Mouse (Mus musculus): ENCODE measurements at regions not wholly inside any gene's neighbourhood (a gene's known extent, or its start where the extent isn't known, plus 50 kb on each side); places are given as distances from the start of the nearest gene placed in this dataset.

DNA sequence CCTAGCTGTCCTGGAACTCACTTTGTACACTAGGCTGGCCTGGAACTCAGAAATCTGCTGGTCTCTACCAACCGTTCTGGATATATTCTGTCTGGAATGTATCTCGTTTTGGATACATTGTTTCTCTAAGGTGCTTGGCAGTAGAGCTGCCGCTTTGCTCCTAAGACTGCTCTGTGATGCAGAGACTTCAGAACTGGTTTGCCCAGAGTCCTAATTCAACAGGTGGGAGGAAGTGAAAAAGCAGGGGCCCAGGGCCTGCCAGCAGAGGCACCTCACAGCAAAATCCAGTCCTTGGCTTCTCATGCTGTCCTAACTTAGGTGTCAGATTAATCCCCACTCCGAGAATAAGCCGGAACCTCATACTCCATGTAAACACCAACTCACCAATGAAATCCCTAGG, 67.3 kb upstream of the Rreb1 start:
- Histone ChIP-seq H3K9ac (replicated peaks) (no peak overlapping the region), H3K36me3 (replicated peaks; ENCODE audit: insufficient read depth, low read length) (no peaks in the 10 kb centered on the region), H3K27me3 (ENCODE audit: insufficient read depth, low read length) (no peaks in the 10 kb centered on the region), H3K4me3 (ENCODE audit: low read depth, low read length) (no peak overlapping the region), H3K4me1 (ENCODE audit: insufficient read depth) (no peaks in the 10 kb centered on the region; the same call in 1 of the 2 replicates), H3K27ac (ENCODE audit: low read depth) (no peak overlapping the region), H3K4me2 (ENCODE audit: low read depth, low read length) (no peak overlapping the region), H3K9me3 (ENCODE audit: low read length) (no peaks in the 10 kb centered on the region)
- no peak for TF ChIP-seq EP300 (IDR thresholded peaks at IDR 0.05; ENCODE audit: low read depth)
- DNase-seq = no peak
- no peak for ATAC-seq
- 74% methylated on average over 5 of the region's 5 CpGs for WGBS (ENCODE audit: insufficient replicate concordance)

DNA sequence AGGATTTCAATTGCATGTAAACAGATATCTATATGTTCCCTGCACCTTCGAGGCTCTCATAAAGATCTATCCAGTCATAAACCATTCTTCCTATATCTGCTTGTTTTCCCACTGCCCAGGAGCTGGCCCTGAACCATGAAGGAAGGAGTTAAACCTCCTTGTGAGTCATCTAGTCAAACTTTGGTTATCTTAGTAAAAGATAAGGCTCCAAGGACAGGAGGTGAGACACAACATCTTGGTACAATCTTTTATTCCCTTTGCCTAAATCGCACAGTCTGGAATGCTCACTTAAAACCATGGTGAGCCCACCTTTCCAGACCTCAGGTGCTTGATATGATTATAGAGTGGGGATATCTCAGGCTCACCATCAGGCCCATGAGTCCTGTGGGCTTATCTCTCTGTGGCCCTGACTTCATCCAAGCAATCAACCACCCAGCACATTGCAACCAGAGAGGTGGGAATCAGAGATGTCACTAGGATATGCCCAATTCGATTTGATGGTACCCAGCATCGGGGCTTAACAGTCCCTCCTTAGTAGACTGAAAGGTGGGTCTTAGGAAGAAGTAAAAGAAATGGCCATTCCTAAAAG, 65.2 kb upstream of the Rreb1 start:
- Histone ChIP-seq H3K4me3 (ENCODE audit: low read depth, low read length) (no peak overlapping the region), H3K4me2 (ENCODE audit: low read depth, low read length) (no peak overlapping the region), H3K9ac (replicated peaks) (no peak overlapping the region), H3K27me3 (ENCODE audit: insufficient read depth, low read length) (no peaks in the 10 kb centered on the region), H3K9me3 (ENCODE audit: low read length) (no peaks in the 10 kb centered on the region), H3K27ac (ENCODE audit: low read depth) (no peak overlapping the region), H3K4me1 (ENCODE audit: insufficient read depth) (peaks cover 8% of the 10 kb centered on the region; the same call in 1 of the 2 replicates), H3K36me3 (replicated peaks; ENCODE audit: insufficient read depth, low read length) (no peaks in the 10 kb centered on the region)
- WGBS (ENCODE audit: insufficient replicate concordance) = 57% methylated on average over 4 of the region's 4 CpGs
- TF ChIP-seq EP300 (IDR thresholded peaks at IDR 0.05; ENCODE audit: low read depth) = no peak
- no peak for TF ChIP-seq CTCF (IDR thresholded peaks at IDR 0.05; ENCODE audit: low read depth)
- DNase-seq = no peak
- ATAC-seq = no peak

DNA sequence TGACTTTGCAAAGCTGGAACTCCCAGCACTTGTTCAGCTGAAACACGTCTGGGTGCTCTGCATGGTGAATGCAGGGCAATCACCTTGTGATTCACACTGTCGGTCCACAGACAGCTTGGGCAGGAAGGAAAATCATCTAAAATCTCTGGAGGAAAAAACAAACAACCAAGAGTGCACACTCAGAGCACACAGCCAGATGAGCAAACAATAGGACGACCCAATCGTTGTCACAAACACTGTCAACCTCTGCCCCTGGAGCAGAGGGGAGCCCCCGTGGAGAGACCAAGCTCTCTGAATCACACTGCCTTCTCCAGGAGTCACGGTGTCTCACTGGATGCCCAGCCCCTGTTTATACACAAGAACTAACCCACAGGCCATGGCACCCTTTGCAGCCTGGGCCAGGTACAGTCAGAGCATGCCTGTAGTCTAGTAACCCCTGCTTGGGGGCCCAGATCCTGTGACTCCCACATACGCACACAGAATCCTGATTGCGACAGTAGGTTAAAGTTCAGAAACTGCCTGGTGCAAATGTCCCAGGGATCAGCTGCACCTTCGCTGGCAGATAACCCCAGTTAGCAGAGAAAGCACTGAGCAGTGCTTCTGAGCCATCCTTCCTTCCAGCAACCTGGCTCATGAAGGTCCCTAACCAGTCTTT, 63.0 kb upstream of the Rreb1 start:
- H3K4me3 ChIP-seq (ENCODE audit: low read depth, low read length) = no peak overlapping the region
- no peak overlapping the region for H3K4me2 ChIP-seq (ENCODE audit: low read depth, low read length)
- peak; percentile 20; the same call in 1 of the 2 replicates for TF ChIP-seq EP300 (IDR thresholded peaks at IDR 0.05; ENCODE audit: low read depth)
- no peak for TF ChIP-seq CTCF (IDR thresholded peaks at IDR 0.05; ENCODE audit: low read depth)
- 0 out of 2 replicates have a peak overlapping the region, but pooled peaks have one; percentile 33 for H3K9ac ChIP-seq (replicated peaks)
- peak overlapping the region; percentile 92 for H3K27ac ChIP-seq (ENCODE audit: low read depth)
- ATAC-seq (peak; percentile 92), DNase-seq (peak; percentile 63)
- WGBS (ENCODE audit: insufficient replicate concordance) = 42% methylated on average over 9 of the region's 9 CpGs
- peaks cover 8% of the 10 kb centered on the region; the same call in 1 of the 2 replicates for H3K4me1 ChIP-seq (ENCODE audit: insufficient read depth)
- H3K9me3 ChIP-seq (ENCODE audit: low read length) = no peaks in the 10 kb centered on the region
- no peaks in the 10 kb centered on the region for H3K36me3 ChIP-seq (replicated peaks; ENCODE audit: insufficient read depth, low read length)
- H3K27me3 ChIP-seq (ENCODE audit: insufficient read depth, low read length) = no peaks in the 10 kb centered on the region

DNA sequence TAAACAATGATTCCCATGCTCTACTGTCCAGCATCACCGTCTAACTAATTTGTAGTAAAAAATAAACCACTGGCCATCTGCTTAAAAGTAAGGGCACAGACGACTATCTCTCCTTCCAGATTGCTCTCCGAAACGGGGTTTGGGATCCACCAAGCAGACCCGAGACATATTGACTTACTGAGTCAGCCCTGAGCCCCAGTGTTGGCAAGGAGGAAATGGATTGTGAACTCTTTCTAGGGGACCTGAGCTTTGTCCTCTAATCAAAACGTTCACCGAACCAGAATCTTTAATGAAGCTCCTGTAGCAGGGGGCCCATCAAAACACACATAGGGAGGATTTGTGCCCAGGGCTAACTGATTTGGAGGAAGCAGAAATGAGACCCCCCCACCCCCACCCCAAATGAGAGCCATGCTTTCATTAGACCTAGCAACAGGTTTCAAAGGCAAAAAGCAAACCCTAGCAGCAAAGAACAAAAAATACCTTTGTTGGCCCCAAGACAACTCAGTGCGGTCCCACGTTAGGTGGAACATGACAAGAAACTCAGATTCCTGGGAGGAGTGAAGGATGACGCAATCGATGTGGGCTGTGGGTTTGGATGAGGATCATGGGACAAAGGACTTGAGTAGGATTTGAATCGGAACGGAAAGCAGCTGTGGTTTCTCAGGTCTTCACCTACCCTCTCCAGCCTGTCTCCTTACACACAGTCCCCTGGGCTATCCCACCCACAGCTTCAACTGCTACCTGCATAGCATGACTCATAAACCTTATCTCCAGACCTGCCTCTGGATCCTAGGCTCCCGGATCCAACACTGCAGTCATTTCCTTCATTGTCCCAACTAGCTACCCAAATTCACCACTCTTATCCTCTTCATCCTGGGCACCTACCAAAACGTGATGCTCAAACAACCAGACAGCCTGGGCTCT, 62.2 kb upstream of the Rreb1 start:
- DNase-seq (no peak), ATAC-seq (0 out of 2 replicates have a peak, but pooled peaks have one; percentile 26)
- Histone ChIP-seq H3K36me3 (replicated peaks; ENCODE audit: insufficient read depth, low read length) (no peaks in the 10 kb centered on the region), H3K4me2 (ENCODE audit: low read depth, low read length) (no peak overlapping the region), H3K4me3 (ENCODE audit: low read depth, low read length) (no peak overlapping the region), H3K27me3 (ENCODE audit: insufficient read depth, low read length) (no peaks in the 10 kb centered on the region), H3K9me3 (ENCODE audit: low read length) (no peaks in the 10 kb centered on the region), H3K27ac (ENCODE audit: low read depth) (peak overlapping the region; percentile 92), H3K9ac (replicated peaks) (no peak overlapping the region), H3K4me1 (ENCODE audit: insufficient read depth) (peaks cover 8% of the 10 kb centered on the region; the same call in 1 of the 2 replicates)
- WGBS (ENCODE audit: insufficient replicate concordance) = 55% methylated on average over 15 of the region's 15 CpGs
- TF ChIP-seq EP300 (IDR thresholded peaks at IDR 0.05; ENCODE audit: low read depth) (no peak), CTCF (IDR thresholded peaks at IDR 0.05; ENCODE audit: low read depth) (no peak)

DNA sequence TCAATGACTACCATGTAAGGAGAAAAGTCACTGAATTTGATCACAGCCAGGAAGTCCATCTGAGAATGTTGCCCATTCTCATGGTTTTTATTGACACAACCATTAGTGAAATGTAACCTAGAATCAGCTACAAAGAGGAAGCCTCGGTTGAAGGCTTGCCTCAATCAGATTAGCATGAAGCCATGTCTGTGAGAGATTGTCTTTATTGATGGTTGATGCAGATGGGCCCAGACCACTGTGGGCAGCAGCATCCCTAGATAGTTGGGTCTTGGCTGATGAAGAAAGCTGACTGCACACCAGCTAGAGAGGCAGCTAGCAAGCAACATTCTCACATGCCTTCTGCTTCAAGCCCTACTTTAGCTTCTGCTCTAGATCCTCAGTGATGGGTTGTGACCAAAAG, 60.4 kb upstream of the Rreb1 start:
- H3K9ac ChIP-seq (replicated peaks) = no peak overlapping the region
- no peaks in the 10 kb centered on the region for H3K9me3 ChIP-seq (ENCODE audit: low read length)
- 53% methylated on average over 1 of the region's 1 CpGs for WGBS (ENCODE audit: insufficient replicate concordance)
- H3K4me3 ChIP-seq (ENCODE audit: low read depth, low read length) = no peak overlapping the region
- no peak overlapping the region for H3K27ac ChIP-seq (ENCODE audit: low read depth)
- H3K27me3 ChIP-seq (ENCODE audit: insufficient read depth, low read length) = no peaks in the 10 kb centered on the region
- H3K36me3 ChIP-seq (replicated peaks; ENCODE audit: insufficient read depth, low read length) = no peaks in the 10 kb centered on the region
- peaks cover 8% of the 10 kb centered on the region; the same call in 1 of the 2 replicates for H3K4me1 ChIP-seq (ENCODE audit: insufficient read depth)
- no peak for TF ChIP-seq EP300 (IDR thresholded peaks at IDR 0.05; ENCODE audit: low read depth)
- TF ChIP-seq CTCF (IDR thresholded peaks at IDR 0.05; ENCODE audit: low read depth) = no peak
- DNase-seq (no peak), ATAC-seq (no peak)
- no peak overlapping the region for H3K4me2 ChIP-seq (ENCODE audit: low read depth, low read length)

DNA sequence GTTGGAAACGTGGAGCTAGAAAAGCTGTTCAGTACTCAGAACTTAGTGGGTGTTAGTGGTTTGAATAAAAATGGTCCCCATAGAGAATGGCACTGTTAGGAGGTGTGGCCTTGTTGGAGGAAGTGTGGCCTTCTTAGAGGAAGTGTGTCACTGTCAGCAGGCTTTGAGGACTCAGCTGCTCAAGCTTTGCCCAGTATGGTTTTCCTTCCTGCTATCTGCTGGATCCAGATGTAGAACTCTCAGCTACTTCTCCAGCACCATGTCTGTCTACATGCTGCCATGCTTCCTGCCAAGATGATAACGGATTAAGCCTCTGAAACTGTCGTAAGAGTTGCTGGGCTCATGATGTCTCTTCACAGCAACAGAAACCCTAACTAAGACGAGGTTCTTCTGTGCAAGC, 59.8 kb upstream of the Rreb1 start:
- 37% methylated on average over 4 of the region's 4 CpGs for WGBS (ENCODE audit: insufficient replicate concordance)
- Histone ChIP-seq H3K27me3 (ENCODE audit: insufficient read depth, low read length) (no peaks in the 10 kb centered on the region), H3K4me1 (ENCODE audit: insufficient read depth) (peaks cover 8% of the 10 kb centered on the region; the same call in 1 of the 2 replicates), H3K4me3 (ENCODE audit: low read depth, low read length) (no peak overlapping the region), H3K9ac (replicated peaks) (no peak overlapping the region), H3K4me2 (ENCODE audit: low read depth, low read length) (no peak overlapping the region), H3K27ac (ENCODE audit: low read depth) (no peak overlapping the region), H3K9me3 (ENCODE audit: low read length) (no peaks in the 10 kb centered on the region), H3K36me3 (replicated peaks; ENCODE audit: insufficient read depth, low read length) (no peaks in the 10 kb centered on the region)
- TF ChIP-seq CTCF (IDR thresholded peaks at IDR 0.05; ENCODE audit: low read depth) (no peak), EP300 (IDR thresholded peaks at IDR 0.05; ENCODE audit: low read depth) (peak; percentile 49; the same call in 1 of the 2 replicates)
- ATAC-seq (no peak), DNase-seq (no peak)
